Mouse (Mus musculus): ENCODE data around the gene Npas2.

Gene Npas2

DNA sequence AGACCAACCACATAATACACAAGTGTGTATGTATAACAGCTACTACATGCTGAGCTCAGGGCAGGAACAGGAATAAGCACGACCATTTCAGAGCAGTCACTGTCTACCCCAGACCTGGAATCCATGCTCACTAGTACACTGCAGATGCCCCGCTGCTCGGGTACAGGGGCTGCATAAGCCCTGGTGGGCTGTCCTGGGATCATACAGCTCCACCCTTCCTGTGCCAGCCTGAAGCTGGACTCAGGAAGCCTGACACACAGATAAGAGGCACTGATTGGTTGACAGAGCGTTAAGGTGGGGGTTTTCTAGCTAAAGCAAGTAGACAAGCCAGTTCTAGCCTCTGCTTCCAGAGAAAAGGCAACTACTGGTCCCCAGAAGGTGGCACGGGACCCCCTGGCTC is 185.5 kb downstream of the Npas2 start:
- DNase-seq, result no peak

DNA sequence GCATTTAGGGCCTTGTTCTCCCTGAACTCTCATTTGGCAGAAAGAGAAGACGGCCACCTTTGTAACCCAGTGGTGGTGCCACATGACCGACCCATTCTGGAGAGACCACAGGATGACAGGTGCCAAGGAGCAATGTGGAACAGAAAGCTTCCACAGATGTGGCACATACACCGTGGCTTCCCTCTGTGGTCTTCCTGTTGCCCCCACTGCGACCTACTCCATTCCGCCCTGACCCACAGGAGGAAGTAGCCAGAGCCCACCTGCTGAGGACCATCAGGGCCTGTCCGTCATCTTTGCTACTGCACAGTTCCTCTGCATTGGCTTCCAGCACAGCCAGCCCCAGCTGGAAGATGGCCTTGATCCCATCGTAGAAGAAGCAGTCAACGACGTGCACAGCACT is 187.5 kb downstream of the Npas2 start:
- no peak for DNase-seq

DNA sequence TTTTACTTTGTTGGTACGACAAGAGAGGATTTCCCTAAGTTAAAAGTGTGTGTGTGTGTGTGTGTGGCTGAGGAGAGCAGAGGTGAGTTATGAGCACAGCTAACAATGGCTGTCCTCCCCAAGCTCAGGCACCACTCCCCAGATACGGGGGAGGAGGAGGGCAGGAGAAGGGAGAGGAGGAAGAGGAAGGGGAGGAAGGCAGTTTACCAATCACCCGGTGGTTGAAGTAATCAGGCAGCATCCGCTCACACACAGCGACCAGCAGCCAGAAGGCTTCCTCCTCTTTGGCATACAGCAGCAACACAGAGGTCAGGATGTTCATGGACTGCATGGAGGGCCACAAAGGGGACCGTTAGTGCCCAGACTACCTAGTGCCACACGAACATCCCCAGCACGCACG is 191.4 kb downstream of the Npas2 start:
- DNase-seq, result no peak

DNA sequence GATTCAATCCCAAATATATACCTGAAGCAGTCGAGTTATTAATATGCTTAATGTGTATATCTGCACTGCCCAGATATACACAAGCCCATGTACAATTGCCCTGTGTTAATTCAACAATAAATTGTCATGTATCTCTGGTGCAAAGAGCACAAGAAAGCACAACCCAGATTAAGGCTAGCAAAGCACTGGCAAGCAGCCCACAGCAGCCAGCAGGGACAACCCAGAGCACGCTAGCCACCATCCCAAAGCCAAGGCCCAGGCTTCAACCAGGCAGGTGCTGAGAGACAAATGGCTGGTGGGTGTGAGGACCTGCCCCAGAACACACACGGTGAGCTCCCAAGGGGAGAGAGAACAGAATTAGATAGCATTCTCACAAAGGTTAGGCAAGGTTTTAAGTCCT is 192.9 kb downstream of the Npas2 start:
- no peak for DNase-seq

DNA sequence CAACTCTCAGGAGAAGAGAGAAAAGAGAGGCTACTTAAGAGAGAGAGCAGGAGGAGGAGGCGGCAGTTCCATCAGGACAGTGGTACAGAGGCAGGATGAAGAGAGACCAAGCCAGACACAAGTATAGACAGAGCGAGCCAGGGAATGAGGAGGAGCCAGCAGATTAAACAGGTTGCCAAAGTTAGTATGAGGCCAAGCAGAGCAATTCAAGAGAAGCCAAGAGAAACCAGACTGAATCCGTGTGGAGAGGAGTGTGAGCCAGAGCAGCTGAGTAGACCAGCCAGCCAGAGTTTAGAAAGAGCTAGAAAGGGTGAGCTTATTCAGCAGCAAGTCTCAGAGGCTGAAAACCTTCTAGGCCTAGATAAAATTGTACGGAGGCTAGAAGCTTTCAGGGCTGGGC is 194.0 kb downstream of the Npas2 start:
- DNase-seq, result no peak

DNA sequence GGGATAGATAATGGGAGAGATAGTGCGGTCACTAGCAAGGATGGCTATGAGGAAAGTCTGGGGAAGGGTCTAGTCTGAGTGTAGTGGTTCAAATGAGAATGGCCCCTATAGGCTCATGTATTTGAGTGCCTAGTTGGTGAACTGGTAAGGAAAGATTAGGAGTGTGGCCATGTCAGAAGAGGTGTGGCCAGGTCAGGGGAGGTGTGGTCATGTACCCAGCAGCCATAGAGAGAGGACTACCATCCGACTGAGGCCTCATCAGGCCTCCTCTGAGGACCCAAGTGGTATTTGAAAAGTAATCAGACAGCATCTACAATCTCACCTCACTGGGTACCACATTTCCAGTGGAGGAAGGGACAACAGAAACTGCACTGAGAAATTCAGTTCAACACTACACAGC is 194.6 kb downstream of the Npas2 start:
- no peak for DNase-seq

DNA sequence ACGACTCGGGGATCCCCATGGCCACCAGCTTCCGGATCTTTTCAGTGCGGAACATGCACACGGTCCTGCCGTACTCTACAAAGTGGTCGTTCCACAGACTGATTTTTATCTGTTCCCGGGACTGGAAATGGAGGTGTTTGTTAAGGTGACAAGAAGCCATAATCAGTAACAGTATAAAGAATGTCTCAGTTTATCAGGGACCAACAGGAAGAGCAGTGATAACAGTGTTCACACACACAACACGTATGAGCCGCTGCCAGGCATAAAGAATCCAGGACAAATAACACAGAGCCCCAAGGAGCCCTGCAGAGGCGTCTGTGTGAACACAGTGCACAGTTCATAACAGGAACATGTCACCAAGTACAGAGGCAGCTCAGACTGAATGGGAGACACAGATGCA is 195.8 kb downstream of the Npas2 start:
- no peak for DNase-seq

DNA sequence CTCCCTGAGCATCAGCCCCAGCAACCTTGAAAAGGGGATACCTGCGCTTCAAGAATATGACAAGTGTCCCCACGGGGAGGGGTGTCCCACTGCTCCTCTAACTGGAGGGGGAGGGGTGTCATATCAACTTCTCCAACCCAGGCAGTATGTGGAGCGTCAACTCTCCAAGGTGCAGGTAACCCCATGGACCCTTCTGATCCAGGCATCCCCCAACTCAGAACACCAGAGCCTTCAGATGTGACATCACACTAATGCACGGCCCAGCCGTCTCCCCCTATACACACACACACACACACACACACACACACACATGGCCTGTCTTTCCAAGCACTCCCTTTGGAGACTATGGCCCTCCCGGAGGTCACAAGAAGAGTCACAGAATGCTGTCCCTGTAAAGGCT is 198.1 kb downstream of the Npas2 start:
- no peak for DNase-seq

DNA sequence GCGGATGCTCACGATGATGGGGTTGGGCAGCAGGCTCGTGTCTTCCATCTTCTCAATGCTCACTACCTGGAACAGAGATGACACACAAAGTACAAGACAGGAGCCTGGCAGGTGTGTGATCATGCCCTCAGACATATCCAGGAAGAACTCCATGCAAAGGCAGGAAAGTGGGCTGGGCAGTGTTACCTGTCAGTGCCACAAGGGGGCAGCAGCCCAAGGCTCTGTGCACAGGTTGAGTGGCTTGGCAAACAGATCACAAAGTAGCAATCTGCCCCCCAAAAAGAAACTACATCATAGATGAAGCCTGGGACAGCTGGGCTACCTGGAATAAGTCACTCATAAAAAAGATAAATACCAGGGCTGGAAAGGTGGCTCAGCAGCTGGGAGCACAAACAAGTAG is 198.7 kb downstream of the Npas2 start:
- peak; percentile 85 for DNase-seq

DNA sequence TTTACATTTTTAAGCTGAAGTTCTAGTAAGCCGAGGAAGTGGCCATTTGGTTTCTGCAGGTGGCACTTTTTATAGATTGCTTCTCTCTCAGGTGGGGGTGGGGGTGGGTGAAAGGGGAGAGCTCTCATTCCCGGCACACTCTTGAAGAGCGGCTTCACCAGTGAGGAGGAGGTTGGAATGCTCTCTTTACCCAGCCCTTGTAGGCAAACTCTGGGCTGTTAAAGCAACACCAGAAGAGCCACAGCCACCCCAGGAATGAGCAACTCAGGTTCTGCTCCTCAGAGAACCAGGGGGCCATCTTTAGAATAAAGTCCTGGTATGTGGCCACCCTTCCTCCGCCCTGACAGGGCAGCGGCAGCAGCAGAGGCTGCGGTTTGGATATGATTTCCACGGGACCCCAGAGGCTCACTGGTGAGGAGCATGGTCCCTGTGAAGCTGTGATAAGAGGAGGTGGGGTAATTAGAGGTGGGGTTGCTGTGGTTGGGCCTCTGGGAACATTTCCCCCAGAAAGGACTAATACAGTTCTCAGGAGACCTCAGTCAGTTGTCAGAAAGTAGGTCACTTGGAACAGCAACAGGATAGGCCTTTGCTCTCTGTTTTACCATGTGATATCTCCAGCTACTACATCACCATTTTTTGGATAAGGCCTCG is 199.8 kb downstream of the Npas2 start:
- DNase-seq, result no peak

DNA sequence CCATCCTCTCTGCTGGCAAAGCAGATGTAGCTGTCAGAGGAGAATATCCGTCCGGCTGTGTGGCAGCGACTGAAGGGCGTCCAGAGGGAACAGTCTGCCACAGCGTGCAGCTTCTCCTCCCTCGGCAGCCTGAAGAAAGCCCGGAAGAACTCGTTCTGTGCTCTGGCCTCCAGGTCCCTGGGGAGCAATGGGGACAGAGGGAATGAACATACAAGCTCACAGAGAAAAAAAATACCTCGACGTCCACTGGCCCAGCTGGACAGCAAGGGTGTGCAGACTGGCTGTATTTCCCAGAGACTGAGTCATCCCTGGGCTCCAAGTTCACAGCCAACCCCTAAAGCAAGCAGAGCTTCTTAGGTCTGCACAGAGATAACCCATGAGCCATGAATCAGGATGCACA is 200.6 kb downstream of the Npas2 start:
- DNase-seq, result peak; percentile 66

DNA sequence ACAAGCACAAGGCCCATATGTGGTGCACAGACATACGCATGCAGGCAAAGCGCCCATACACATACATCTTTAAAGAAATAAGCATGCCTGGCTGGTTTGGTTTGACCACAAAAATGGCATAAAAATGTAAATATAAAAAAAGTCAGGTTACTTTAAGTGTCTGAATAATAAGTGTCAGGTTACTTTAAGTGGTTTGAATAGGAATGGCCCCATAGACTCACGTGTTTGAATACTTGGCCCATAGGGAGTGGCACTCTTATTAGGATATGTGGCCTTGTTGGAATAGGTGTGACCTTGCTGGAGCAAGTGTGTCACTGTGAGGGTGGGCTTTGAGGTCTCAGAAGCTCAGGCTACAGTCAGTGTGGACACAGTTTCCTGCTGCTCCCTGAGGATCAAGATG is 201.1 kb downstream of the Npas2 start:
- DNase-seq, result no peak

DNA sequence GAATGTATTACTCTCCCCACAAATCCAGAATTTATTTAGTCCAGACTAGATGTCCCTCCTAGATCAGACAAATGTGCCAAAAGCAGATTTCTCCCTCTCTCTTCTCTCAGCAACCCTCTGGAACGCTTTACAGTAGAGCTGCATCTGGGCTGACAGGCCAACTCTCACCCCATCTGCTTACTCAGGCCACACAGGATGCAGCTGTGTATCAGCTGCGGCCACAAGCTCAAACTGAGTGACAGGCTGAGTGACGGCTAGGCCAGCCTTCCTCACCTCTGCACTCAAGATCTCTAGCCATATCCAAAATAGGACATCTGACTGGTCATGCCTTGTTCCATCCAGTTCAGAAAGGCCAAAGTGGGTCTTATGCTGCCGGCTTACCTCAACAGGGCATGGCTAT is 202.8 kb downstream of the Npas2 start:
- peak; percentile 39 for DNase-seq

DNA sequence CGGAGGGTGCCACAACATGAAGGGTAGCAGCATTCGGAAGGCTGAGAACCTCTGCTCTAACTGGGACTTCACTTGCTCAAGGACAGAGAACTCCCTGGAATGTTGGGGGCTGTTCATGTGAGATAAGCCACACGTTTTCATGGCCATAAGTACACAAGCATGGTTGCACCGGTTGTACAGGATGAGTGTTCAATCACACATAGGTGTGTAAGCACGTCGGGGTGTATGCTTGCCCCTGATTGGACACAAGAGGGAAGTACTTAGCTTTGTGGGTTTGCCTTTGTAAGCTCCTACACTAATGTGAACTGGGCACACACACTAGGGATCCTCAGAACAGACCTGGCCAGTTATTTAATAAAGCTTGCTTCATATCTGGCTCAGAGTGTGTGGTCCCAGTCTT is 204.8 kb downstream of the Npas2 start:
- DNase-seq, result no peak

DNA sequence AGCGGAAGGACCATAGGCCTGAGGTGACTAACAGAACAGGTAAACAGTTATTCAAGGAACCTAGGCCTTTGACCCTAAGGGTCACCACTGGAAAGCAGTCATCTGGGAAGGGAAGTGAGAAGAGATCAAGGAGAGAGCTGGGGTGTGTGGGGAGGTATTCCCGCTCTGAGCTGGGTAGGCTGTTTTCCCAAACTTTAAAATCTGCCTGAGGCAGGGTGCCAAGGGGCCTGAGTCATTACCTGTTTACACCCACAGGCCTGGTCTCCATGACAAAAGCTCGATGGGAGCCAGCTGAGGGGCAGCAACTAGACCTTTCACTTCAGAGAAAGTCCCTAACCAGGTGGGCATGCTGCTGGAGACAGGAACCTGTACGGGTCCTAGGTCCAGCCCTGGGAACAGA is 205.7 kb downstream of the Npas2 start:
- no peak for DNase-seq

DNA sequence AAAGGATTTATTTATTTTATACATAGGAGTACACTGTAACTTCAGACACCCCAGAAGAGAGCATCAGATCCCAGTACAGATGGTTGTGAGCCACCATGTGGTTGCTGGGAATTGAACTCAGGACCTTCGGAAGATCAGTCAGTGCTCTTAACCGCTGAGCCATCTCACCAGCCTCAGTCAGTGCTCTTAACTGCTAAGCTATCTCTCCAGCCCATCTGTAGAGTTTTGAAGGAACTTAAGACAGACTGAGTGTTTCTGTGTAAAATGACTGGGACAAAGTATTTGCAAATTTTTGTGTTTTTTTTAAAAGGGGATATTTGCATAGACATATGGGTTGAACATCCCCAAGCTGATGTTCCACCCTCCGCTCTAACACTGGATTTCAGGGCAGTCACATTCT is 206.6 kb downstream of the Npas2 start:
- no peak for DNase-seq

DNA sequence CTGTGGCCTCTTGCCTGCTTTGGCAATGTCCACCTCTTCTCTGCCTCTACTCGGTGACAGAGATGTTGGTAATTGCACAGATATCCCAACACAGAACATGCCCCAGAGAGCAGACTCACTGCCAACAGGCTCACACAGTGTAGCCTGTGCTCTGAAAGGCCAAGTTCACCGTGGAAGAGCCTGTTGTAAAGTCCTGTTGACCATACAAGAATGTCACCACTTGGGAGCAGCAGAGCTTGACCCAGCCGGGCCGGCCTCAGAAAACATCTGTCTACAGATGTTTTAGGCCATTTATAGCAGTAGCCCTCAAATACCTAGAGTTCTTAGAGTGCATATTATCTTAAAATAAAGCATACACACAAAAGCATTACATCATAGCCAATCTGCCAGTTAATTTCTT is 213.6 kb downstream of the Npas2 start:
- DNase-seq, result peak; percentile 33

DNA sequence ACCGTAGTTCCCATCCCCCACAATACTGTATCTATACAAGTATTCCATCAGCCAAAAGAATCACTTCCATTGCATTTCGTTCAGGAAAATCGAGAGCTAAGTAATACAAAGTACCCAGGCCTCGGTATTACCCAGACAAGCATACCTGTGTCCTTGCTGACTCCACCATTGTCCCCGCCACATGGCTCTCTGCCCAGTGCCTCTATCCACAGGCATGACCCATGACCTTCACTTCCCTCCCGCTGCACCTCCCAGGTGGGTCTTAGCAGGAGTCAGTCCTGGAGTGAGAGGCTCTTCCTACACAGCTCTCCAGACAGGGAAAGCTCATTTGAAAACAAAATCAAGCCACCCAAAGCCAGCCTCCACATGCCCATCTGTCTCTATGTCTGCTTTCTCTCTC is 214.6 kb downstream of the Npas2 start:
- DNase-seq, result no peak

DNA sequence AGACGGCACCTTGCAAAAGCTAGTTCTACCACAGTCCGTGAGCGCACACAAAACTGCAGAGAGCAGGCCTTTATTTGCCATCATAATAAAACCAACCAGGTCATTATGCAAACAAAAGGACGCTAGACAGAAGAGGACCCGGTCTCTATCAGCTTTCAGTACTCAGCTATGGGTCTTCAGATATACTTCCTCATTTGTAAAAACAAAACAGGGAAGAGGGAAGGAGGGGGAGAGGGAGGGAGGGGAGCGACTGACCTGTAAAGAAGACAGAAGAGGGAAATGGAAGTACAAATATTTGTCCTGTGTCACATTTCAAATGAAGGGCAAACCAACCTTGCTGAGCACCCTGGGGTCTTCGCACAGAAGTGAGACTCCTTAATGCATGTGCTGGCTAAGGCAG is 215.1 kb downstream of the Npas2 start:
- no peak for DNase-seq

DNA sequence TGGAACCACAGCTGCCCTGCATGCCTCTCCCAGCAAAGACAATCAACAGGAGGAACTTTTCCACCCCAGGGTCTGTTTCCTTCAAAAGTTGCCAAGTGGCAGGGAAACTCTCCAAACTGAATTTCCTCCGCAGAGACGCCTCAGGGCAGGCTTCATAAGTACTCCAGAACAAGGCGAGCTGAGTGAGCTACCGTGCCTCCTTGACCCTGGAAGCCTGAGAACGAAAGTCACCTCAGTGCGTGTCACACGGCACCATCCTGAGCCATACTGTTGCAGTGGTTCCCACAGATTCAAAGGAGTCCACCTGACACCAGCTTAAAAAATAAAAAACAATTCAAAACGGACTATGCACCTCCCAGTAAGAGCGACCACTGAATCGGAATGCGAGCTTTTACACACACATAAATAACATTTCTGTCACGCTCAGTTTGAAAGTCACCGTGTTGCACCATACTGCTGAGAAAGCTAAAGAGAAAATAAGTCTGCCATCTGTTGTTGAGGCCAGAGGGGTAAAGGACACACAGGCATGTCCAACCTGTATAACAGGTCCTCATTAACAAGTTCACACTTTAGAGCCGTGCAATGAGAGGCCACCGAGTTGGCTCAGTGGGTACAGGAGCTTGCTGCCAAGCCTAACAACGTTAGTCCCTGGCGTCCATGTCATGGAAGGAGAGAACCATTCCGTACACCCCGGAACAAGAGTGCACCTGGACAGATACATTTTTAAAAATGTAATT is 216.7 kb downstream of the Npas2 start:
- DNase-seq, result peak; percentile 30
